Mouse (Mus musculus): Measurements from ENCODE around the gene Naglu. TPM values are rescaled to one million over a fixed set of nuclear protein-coding genes. Genes with fewer than 3 reads are reported as not detected.

Naglu gene
- polyA plus RNA-seq, 1 experiment, result 0.14 TPM

DNA sequence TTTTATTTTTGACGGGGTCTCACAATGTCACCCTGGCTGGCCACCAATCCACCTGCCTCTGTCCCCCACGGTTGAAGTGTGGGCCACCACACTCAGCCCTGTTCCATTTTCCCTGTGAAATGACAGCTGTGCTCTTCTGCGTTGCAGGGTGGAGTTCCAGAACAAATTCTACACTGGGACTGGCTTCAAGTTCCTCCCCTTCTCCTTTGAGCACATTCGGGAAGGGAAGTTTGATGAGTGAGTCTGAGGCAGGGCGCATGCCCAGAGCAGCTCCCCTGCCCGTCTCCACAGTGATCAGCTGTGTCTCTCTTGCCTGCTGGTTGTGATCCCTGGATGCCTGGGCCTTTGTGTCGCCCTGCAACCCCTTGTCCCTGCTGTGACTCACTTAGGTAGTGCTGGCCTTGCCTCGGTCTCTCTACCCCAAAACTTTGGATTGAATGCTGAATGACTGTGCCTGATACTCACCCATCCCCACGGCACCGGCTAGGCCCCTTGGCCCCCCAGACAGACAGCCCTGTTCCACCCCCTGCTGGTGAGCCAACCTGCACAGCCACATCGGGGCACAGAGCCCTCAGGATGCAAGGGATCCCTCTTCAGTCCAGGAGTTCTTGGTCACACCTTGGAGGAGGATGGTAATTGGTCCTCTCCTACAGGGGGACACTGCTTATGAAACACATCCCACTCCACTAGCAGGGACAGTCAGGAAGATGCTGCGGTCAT lies 7.5 kb upstream of the Naglu start:
- TF ChIP-seq TAL1 (IDR thresholded peaks at IDR 0.05; ENCODE audit: low read length), result no peak
- no peak for TF ChIP-seq GATA1 (IDR thresholded peaks at IDR 0.05; ENCODE audit: low read length)
- Histone ChIP-seq H3K27me3 (ENCODE audit: control insufficient read depth) (no peaks in the 10 kb centered on the region), H3K4me3 (replicated peaks) (no peak overlapping the region), H3K36me3 (ENCODE audit: control insufficient read depth) (peaks cover 90% of the 10 kb centered on the region), H3K4me1 (ENCODE audit: control insufficient read depth) (peaks cover 79% of the 10 kb centered on the region), H3K9me3 (ENCODE audit: control insufficient read depth, low read length) (no peaks in the 10 kb centered on the region)

DNA sequence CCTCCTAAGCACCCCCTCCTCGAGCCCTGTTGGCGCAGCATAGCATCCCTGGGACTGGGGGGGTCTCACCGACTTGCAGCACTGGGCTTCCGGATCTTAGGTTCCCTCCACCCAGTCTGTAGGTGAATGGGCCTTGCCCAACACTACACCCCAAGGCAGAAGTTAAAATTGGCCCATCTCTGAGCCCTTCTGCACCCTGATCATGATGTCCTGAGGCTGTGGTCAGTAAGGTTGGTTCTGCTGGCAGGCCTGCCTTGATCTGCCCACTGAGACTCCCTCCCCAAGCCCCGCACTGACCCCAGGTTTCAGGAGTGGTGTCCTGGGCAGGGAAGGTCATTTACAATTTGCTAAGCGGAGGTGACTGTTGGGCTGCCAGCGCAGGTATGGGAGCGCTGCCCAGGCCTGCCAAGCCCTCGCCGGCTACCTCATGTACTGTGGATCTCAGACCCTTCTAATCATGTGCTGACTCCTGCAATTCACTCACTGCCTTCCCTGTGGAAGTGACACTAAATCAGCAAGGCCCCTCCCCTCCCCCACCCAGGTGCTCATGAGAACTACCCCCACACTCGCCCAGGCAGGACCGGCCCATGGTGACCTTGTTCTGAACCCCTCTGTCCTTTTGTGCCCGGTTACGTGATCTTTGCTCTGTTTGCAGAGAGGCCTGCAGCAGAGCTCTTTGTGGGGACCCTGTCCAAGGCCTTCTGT lies 6.7 kb upstream of the Naglu start:
- Histone ChIP-seq H3K27me3 (ENCODE audit: control insufficient read depth) (peaks cover 6% of the 10 kb centered on the region), H3K36me3 (ENCODE audit: control insufficient read depth) (peaks cover 82% of the 10 kb centered on the region), H3K4me1 (ENCODE audit: control insufficient read depth) (peaks cover 73% of the 10 kb centered on the region), H3K9me3 (ENCODE audit: control insufficient read depth, low read length) (no peaks in the 10 kb centered on the region), H3K4me3 (replicated peaks) (peak overlapping the region; percentile 43)
- TF ChIP-seq TAL1 (IDR thresholded peaks at IDR 0.05; ENCODE audit: low read length), result no peak
- TF ChIP-seq GATA1 (IDR thresholded peaks at IDR 0.05; ENCODE audit: low read length), result no peak

DNA sequence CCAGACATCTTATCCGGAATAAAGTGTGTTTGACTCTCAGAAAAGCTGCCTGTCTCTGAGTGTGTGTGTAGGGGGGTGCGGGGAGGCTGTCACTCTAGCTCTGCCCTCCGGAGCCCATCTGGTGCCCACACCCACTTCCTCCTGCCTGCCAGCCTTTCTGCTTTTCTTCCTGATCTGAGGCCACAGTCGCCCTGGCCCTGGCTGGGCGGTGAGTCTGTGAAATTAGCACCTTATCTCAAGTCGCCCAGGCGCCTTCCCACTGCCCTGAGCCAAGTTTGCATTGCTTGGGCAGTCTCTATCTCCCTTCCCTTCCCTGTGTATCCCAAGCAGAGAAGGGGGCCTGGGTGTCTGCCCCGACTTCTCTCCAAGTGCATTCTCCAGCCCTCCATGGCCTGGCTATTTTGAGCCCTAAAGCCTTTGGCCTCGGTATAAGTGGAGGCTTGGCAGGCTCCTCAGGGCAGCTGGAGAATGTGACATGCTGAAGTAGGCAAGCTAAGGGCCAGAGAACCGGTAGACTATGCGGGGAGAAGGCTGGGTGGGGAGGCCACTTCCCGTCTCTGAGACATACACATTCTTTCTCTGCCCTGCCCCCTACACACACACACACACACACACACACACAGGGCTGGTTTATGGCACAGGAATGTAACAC lies 6.0 kb upstream of the Naglu start:
- peak overlapping the region; percentile 43 for H3K4me3 ChIP-seq (replicated peaks)
- no peaks in the 10 kb centered on the region for H3K9me3 ChIP-seq (ENCODE audit: control insufficient read depth, low read length)
- H3K27me3 ChIP-seq (ENCODE audit: control insufficient read depth), result peaks cover 13% of the 10 kb centered on the region
- TF ChIP-seq GATA1 (IDR thresholded peaks at IDR 0.05; ENCODE audit: low read length), result peak; percentile 81
- TF ChIP-seq TAL1 (IDR thresholded peaks at IDR 0.05; ENCODE audit: low read length), result peak; percentile 93
- H3K36me3 ChIP-seq (ENCODE audit: control insufficient read depth), result peaks cover 76% of the 10 kb centered on the region
- peaks cover 66% of the 10 kb centered on the region for H3K4me1 ChIP-seq (ENCODE audit: control insufficient read depth)

DNA sequence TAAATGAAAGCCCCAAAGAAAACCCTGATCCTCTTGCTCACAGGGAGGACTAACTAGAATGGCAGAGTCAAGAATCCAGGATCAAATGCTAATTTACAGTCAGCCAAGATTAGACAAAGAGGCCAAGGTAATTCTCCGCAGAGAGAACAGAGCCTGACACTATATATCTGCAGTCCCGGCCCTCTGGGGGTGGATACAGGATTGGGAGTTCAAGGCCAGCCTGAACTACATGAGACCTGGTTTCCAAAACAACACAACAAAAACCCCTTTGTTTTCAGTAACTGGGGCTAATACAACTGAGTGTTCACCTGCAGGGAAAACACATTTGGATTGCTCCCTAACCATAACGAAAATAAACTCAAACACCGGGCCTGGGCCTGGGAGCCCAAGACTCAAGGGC lies 5.3 kb upstream of the Naglu start:
- Histone ChIP-seq H3K36me3 (ENCODE audit: control insufficient read depth) (peaks cover 69% of the 10 kb centered on the region), H3K4me3 (replicated peaks) (peak overlapping the region; percentile 43), H3K9me3 (ENCODE audit: control insufficient read depth, low read length) (no peaks in the 10 kb centered on the region), H3K27me3 (ENCODE audit: control insufficient read depth) (peaks cover 19% of the 10 kb centered on the region), H3K4me1 (ENCODE audit: control insufficient read depth) (peaks cover 69% of the 10 kb centered on the region)
- TF ChIP-seq GATA1 (IDR thresholded peaks at IDR 0.05; ENCODE audit: low read length) (no peak), TAL1 (IDR thresholded peaks at IDR 0.05; ENCODE audit: low read length) (no peak)

DNA sequence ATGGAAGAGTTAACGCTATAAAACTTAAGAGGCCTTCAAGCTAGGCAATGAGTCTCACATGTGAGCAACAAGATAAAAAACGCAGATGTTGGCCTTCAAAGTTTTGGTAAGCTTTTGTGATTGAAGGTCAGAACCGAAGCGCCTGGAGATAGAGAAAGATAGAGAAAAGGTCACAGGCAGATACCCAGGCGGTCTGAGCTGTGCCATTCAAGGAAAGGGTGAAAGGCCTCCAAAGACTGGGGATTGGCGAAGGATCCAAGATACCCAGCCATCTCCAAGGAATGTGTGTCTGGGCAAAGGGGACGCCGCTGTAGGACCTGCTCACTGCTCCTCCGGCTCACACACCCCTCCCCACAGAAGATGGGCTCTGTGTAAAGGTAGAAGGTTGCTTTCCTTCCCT lies 4.8 kb upstream of the Naglu start:
- Histone ChIP-seq H3K4me1 (ENCODE audit: control insufficient read depth) (peaks cover 75% of the 10 kb centered on the region), H3K36me3 (ENCODE audit: control insufficient read depth) (peaks cover 64% of the 10 kb centered on the region), H3K9me3 (ENCODE audit: control insufficient read depth, low read length) (no peaks in the 10 kb centered on the region), H3K27me3 (ENCODE audit: control insufficient read depth) (peaks cover 23% of the 10 kb centered on the region), H3K4me3 (replicated peaks) (no peak overlapping the region)
- TF ChIP-seq GATA1 (IDR thresholded peaks at IDR 0.05; ENCODE audit: low read length) (no peak), TAL1 (IDR thresholded peaks at IDR 0.05; ENCODE audit: low read length) (no peak)

DNA sequence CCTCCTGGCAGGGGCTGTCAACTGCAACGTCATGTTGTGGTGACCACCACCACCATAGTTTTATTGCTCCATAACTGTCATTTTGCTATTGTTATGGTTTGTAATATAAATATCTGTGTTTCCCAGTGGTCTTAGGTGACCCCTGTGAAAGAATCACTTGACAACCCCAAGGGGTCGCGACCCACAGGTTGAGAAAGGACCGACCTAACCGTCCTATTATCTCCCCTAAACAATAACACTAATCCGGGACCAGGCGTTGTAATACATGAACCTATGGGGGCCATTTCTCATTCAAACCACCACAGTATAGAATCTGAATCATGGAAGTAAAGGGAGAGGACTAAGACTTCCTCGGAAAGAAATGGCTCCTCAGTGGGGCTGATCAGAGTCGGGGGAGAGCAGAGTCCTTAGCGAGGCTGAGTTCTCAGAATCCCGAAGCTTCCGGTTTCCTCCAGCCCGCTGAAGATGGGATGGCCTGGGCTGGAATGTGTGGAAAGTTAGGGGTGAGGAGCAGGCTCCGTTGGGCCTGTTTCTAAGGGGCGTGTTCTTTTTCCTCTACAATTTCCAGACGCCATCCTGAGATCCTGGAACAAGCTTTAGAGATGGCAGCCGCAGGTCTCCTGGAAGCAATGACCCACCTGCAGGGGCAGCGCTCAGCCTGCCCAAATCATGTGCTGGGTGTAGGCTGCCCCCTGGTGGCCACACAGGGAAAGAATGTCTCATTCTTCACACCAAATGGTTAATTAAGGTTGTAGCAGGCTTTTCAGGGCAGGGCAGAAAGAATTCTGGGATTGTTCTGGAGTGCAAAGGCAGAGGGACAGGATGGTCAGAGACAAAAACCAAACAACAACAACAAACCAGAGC lies 3.0 kb upstream of the Naglu start:
- peaks cover 78% of the 10 kb centered on the region for H3K4me1 ChIP-seq (ENCODE audit: control insufficient read depth)
- TF ChIP-seq TAL1 (IDR thresholded peaks at IDR 0.05; ENCODE audit: low read length), result no peak
- TF ChIP-seq GATA1 (IDR thresholded peaks at IDR 0.05; ENCODE audit: low read length), result no peak
- H3K36me3 ChIP-seq (ENCODE audit: control insufficient read depth), result peaks cover 46% of the 10 kb centered on the region
- peak overlapping the region; percentile 40 for H3K4me3 ChIP-seq (replicated peaks)
- no peaks in the 10 kb centered on the region for H3K9me3 ChIP-seq (ENCODE audit: control insufficient read depth, low read length)
- H3K27me3 ChIP-seq (ENCODE audit: control insufficient read depth), result peaks cover 41% of the 10 kb centered on the region

DNA sequence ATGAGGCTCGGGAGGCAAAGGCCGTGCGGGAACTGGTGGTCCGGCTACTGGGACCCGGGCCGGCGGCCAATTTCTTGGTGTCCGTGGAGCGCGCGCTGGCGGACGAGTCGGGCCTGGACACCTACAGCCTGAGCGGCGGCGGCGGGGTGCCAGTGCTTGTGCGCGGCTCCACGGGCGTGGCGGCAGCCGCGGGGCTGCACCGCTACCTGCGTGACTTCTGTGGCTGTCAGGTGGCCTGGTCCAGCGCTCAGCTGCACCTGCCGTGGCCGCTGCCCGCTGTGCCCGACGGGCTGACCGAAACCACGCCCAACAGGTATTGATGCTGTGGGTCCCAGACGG lies 346 bp downstream of the Naglu start:
- peak overlapping the region; percentile 81 for H3K4me3 ChIP-seq (replicated peaks)
- peaks cover 12% of the 10 kb centered on the region for H3K36me3 ChIP-seq (ENCODE audit: control insufficient read depth)
- H3K27me3 ChIP-seq (ENCODE audit: control insufficient read depth), result peaks cover 61% of the 10 kb centered on the region
- H3K9me3 ChIP-seq (ENCODE audit: control insufficient read depth, low read length), result peaks cover 4% of the 10 kb centered on the region; the same call in 1 of the 2 replicates
- H3K4me1 ChIP-seq (ENCODE audit: control insufficient read depth), result peaks cover 46% of the 10 kb centered on the region
- no peak for TF ChIP-seq GATA1 (IDR thresholded peaks at IDR 0.05; ENCODE audit: low read length)
- no peak for TF ChIP-seq TAL1 (IDR thresholded peaks at IDR 0.05; ENCODE audit: low read length)

DNA sequence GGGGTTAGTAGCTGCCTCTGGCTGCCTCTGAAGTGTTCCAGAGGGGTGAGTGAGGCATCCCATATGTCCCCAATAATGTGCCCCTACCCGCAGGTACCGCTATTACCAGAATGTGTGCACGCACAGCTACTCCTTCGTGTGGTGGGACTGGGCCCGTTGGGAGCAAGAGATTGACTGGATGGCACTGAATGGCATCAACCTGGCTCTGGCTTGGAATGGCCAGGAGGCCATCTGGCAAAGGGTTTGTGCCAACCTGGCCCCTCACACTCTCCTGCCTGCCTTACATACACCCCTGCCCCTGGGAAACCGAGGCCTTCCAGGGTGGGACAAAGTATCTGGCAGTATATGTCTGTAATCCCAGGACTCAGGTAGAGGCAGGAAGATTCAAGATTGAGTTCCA lies 1.2 kb downstream of the Naglu start:
- no peak for TF ChIP-seq TAL1 (IDR thresholded peaks at IDR 0.05; ENCODE audit: low read length)
- TF ChIP-seq GATA1 (IDR thresholded peaks at IDR 0.05; ENCODE audit: low read length), result no peak
- Histone ChIP-seq H3K4me1 (ENCODE audit: control insufficient read depth) (peaks cover 38% of the 10 kb centered on the region), H3K4me3 (replicated peaks) (no peak overlapping the region), H3K9me3 (ENCODE audit: control insufficient read depth, low read length) (peaks cover 4% of the 10 kb centered on the region; the same call in 1 of the 2 replicates), H3K27me3 (ENCODE audit: control insufficient read depth) (peaks cover 61% of the 10 kb centered on the region), H3K36me3 (ENCODE audit: control insufficient read depth) (peaks cover 5% of the 10 kb centered on the region)

Data from erythroblast, embryonic 14.5 days (primary cell).